ENCODE assay signal across 24 mouse cellular contexts in genomic region chr10:125467503-125467902, GRCm38 (mm10).
"Had no signal": no experiment of that assay in that cellular context is flagged by ENCODE, and none has a peak within 500 bp of the region (broad histone marks: within the 10 kb centered on the region; RNA-seq: fewer than 3 reads in every experiment).

No protein-coding gene starts in this region.

- H3K27me3 ChIP-seq: heart, embryonic 12.5 days; hindbrain, embryonic 12.5 days; intestine, embryonic 15.5 days; limb, embryonic 13.5 days; limb, embryonic 15.5 days; liver, embryonic 12.5 days had no signal

- H3K4me1 ChIP-seq: heart, embryonic 10.5 days; heart, embryonic 12.5 days; hindbrain, embryonic 10.5 days; hindbrain, embryonic 12.5 days; intestine, embryonic 15.5 days; limb, embryonic 13.5 days; limb, embryonic 15.5 days; liver, embryonic 12.5 days had no signal

- H3K27ac ChIP-seq: gastrocnemius, adult 2 months; heart, embryonic 10.5 days; hindbrain, embryonic 10.5 days; hindbrain, embryonic 12.5 days; hindbrain, embryonic 14.5 days; intestine, embryonic 15.5 days; limb, embryonic 13.5 days; limb, embryonic 15.5 days; liver, embryonic 12.5 days had no signal

- ATAC-seq: hindbrain, embryonic 16.5 days; inflammation-experienced regulatory T-cells, adult 6 months; intestine, embryonic 15.5 days; intestine, postnatal 0 days; liver, embryonic 12.5 days had no signal

- H3K36me3 ChIP-seq: heart, embryonic 10.5 days; heart, embryonic 12.5 days; hindbrain, embryonic 10.5 days; hindbrain, embryonic 12.5 days; intestine, embryonic 15.5 days; limb, embryonic 13.5 days; limb, embryonic 15.5 days; liver, embryonic 12.5 days had no signal

- H3K9ac ChIP-seq: heart, embryonic 12.5 days; hindbrain, embryonic 12.5 days; hindbrain, embryonic 14.5 days; intestine, embryonic 15.5 days; limb, embryonic 13.5 days; limb, embryonic 15.5 days; liver, embryonic 12.5 days had no signal

- H3K4me3 ChIP-seq: gastrocnemius, adult 2 months; heart, embryonic 10.5 days; heart, embryonic 12.5 days; hindbrain, embryonic 10.5 days; hindbrain, embryonic 12.5 days; intestine, embryonic 15.5 days; limb, embryonic 13.5 days; limb, embryonic 15.5 days; liver, embryonic 12.5 days had no signal

- DNase-seq: gastrocnemius, adult 2 months; gastrocnemius, postnatal 10 days; gastrocnemius, postnatal 25 days; heart, adult 18-20 months; heart, postnatal 10 days; heart, postnatal 4 days; kidney, adult 18-20 months; kidney, adult 8-10 months; kidney, postnatal 14 days; layer of hippocampus, adult 9-11 months; layer of hippocampus, postnatal 36 days; left cerebral cortex, postnatal 4 days had no signal

- H3K4me2 ChIP-seq: heart, embryonic 12.5 days; hindbrain, embryonic 12.5 days; hindbrain, embryonic 14.5 days; intestine, embryonic 15.5 days; limb, embryonic 13.5 days; limb, embryonic 15.5 days; liver, embryonic 12.5 days had no signal

- H3K9me3 ChIP-seq: heart, embryonic 10.5 days; heart, embryonic 12.5 days; hindbrain, embryonic 10.5 days; hindbrain, embryonic 12.5 days; intestine, embryonic 15.5 days; limb, embryonic 13.5 days; limb, embryonic 15.5 days; liver, embryonic 12.5 days had no signal
